Mouse (Mus musculus): ENCODE data around the gene Zfp710.
"Not testable (repeated sequence)": the region's sequence is repeated elsewhere in the genome, so short reads cannot be mapped to it uniquely, and the experiment has no call there.

Gene Zfp710

GRCm38 (mm10) chr7:80115224-80115590 is 90.6 kb downstream of the Zfp710 start, which contains the start of gene Idh2:
Gene Idh2 (minus strand): TSS chr7:80115392.
- DNase-seq: peak; percentile 95 to 97

DNA sequence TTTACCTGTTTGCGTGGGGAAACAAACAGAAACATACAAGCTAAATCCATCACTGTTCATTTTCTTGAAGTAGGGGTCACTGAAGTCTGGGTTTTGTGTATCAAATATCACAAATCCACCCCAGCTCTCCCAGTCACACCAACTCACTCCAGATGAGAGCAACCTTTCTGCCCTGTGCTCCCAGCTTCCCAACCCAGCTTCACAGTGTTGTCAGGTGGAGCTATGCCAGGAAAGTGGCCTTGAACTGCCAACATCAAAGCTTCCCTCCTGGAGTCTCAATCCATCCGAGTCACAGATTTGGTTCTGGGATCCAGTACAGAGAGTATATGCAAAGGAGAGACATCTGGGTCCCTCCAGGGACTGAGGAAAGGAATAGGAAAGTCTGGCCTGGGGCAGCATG is 91.5 kb downstream of the Zfp710 start:
- DNase-seq: peak; percentile 44 to 45

DNA sequence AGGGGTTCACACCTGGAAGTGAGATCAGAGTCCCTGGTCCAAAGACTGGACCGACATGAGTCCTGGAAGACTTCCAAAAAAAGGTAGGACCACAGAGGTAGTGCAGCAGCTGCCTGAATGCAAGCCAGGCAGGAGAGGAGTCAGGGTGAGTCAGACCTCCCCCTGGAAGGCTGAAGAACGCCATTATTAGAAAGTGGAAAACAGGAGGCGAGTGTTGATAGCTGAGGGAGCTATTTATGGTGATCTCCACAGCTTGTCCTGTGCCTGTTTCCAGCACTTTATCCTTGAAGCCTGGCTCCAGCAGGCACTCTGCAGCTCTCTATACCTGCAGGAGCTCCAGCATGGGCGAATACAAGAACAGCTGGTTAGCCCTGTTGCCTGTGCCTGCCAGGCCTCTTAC is 94.6 kb downstream of the Zfp710 start:
- no peak for DNase-seq

- DNase-seq: peak in 1 of 2 experiments; percentile 36
Observed at GRCm38 (mm10) chr7:80121083-80121482, 96.5 kb downstream of the Zfp710 start.

- no peak for DNase-seq
Observed at GRCm38 (mm10) chr7:80123115-80123514, 98.5 kb downstream of the Zfp710 start.

GRCm38 (mm10) chr7:80123672-80124071 is 99.1 kb downstream of the Zfp710 start:
- no peak for DNase-seq

DNA sequence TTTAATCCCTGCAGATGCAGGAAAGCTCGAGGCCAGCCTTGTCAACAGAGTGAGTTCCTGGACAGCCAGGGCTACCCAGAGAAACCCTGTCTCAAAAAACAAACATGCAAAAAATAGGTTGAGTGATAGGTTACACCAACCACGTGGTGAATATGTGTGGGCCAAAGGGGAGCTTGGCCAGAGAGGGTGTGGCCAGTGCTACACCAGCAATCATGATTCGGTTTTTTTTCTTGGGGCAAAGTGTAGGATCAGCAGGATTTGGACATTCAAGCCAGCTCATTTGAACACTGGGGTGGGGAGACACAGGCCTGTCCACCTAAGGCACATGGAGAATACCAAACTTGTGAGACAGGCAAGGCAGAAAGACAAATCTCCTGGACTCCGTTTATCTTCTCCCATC is 104.7 kb downstream of the Zfp710 start:
- DNase-seq: no peak

DNA sequence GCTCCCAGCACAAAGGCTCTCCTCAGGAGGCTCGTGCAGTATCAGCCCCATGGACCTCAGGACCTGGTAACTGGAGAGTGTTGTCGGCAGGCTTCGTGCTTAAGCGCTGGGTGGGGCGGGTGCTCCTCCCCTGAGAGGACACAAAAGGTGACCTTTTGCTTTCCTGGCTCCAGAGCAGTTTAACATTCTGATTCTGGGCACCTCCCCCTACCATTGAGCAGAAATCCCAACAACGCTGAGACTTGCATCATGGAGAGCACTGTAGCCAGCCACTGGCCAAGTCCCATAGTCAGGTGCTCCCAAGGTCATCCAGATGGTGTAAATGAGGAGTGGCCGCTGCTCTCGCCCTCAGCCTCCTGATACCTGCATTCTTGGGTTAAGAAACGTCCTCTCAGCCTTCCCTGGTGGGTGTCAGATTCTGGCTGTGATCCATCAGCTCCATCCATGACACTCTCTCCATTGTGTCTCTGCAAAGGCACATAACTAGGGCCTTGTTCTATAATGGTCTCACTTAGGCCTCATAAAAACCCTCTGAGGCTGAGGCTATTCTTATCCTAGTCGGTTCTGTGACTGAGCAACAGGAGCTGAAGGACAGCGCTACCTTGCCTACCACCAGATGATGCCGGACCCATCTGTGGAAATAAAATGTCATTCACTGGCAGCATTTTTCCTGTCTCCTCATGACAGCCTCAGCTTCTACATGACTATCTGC is 105.9 kb downstream of the Zfp710 start:
- DNase-seq: no peak

DNA sequence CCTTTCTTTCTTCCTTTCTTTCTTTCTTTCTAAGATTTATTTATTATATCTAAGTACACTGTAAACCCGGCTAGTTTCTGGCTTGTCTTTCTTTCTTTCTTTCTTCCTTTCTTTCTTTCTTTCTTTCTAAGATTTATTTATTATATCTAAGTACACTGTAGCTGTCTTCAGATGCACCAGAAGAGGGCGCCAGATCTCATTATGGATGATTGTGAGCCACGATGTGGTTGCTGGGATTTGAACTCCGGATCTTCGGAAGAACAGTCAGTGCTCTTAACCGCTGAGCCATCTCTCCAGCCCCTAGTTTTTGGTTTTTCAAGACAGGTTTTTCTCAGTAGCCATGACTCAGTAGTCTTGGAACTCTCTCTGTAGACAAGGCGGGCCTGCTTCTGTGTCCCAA is 106.7 kb downstream of the Zfp710 start:
- DNase-seq: not testable (repeated sequence)

- DNase-seq: peak; percentile 74 to 76
Observed at GRCm38 (mm10) chr7:80132541-80132940, 107.9 kb downstream of the Zfp710 start.

DNA sequence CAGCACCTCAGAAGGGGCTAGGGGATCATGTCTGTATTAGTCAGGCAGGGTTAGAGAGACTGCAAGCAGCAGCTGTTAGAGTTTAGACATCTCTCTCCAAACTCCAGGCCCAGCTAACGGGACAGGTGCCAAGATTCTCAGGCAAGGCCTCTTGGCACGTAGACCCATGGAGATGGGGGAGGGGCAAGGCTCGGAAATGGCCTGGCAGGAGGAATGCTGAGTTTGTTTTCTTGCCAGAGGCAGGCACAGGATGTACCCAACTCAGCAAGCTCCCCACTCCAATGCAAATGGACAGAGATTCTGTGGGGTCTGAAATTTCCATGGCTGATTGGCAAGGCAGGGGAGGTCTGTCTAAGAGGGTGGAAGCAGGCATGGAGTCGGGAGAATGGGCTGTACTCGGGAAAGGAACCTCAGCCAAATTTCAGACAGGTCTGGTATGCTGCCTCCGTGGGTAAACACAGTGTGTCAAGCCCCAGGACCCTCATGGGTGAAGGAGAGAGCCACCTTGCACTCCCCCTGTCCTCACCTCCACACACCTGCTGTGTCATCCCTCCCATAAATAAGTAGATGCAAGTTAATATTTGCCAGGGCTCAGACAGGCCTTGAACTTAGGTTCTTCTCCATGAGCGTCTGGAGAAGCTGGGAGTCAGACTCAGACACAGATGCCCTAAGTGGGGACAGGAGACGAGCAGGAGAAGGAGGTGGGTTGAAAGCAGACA is 110.0 kb downstream of the Zfp710 start:
- peak; percentile 97 for DNase-seq

GRCm38 (mm10) chr7:80135173-80135532 is 110.5 kb downstream of the Zfp710 start:
- no peak for DNase-seq

DNA sequence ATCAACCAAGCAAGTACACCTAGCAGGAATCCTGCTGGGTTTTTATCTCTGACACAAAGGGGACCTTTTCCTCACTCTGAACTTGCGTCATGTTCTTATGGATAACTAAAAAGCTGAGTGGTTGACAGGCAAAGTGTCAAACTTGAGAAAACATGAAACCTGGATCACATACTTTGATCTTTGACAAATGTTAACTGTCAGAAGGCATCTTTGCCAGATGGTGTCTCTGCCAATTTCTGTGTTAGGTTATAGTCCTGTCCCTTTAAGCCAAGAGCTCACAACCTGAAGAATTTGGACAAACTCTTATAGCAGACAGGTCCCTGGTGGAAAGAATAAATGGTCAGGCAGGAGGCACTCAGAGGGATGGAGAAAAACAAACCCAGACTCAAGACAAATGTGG is 113.8 kb downstream of the Zfp710 start:
- no peak for DNase-seq

DNA sequence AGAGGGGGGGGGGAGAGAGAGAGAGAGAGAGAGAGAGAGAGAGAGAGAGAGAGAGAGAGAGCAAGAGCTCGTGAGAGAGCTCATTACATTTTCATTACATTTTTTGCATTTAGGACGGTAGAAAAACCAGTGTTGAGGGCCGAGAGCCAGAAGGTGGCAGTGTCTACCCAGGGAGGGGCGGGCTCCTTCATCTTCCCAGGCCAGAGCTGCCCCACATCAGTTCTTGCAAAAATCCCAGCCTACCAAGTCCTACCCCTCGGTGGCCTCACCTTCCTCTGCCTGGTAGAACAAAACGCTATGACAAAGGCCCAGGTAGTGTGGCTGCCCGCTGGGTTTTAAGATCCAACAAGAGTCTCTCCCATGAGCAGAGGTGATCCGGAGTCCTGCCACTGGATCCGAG is 116.2 kb downstream of the Zfp710 start:
- DNase-seq: peak; percentile 89

Measured in cerebellum, postnatal 10 days (tissue).